Mouse (Mus musculus) megakaryocyte-erythroid progenitor cell, adult 5 weeks (primary cell): ENCODE results near the gene Pam16. TPM values are rescaled to one million over a fixed set of nuclear protein-coding genes. Genes with fewer than 3 reads are reported as not detected.

Source experiments
- polyA plus RNA-seq: library from polyadenylated mRNA; stranded (reverse); fragments of >175 nt; gene quantifications from 2 replicates; pipeline ENCODE4 v1.2.3, GENCODE M21; 2012

The Pam16 gene
- polyA plus RNA-seq = 31.1 and 37.2 TPM in 2 replicates

GRCm38 (mm10) chr16:4624481-4625110 is at the start of gene Pam16:
Pam16 (minus strand) TSS chr16:4624988.

GRCm38 (mm10) chr16:4639831-4640237 is 15.0 kb upstream of the Pam16 start, which contains the start of the genes Vasn and Dnaja3:
Vasn (plus strand) TSS chr16:4639941.
Dnaja3 (plus strand) TSS chr16:4639989.

GRCm38 (mm10) chr16:4593971-4594813 is 30.6 kb downstream of the Pam16 start, which contains the start of gene Glis2:
Glis2 (plus strand) TSS chr16:4594713.

Other genes with a start within 250 kb of the Pam16 start
- gene Adcy9, start 204.5 kb downstream of the Pam16 start, polyA plus RNA-seq = 1.2 and 1.9 TPM in 2 replicates
- 2.9 and 3.6 TPM in 2 replicates for gene Srl, start 83.2 kb downstream of the Pam16 start, polyA plus RNA-seq
- 82.7 and 93.5 TPM in 2 replicates for gene Tfap4, start 65.1 kb downstream of the Pam16 start, polyA plus RNA-seq
- 3.8 and 5.1 TPM in 2 replicates for gene Glis2, start 30.3 kb downstream of the Pam16 start, polyA plus RNA-seq
- gene Vasn, start 15.0 kb upstream of the Pam16 start, polyA plus RNA-seq = 5.5 and 6.5 TPM in 2 replicates
- 14.1 and 16.5 TPM in 2 replicates for gene Dnaja3, start 15.0 kb upstream of the Pam16 start, polyA plus RNA-seq
- gene Coro7, start 54.8 kb upstream of the Pam16 start, polyA plus RNA-seq = 391 and 400 TPM in 2 replicates
- 15.7 and 20.6 TPM in 2 replicates for gene Nmral1, start 94.4 kb upstream of the Pam16 start, polyA plus RNA-seq
- 13.0 and 14.7 TPM in 2 replicates for gene Hmox2, start 101.4 kb upstream of the Pam16 start, polyA plus RNA-seq
- 37.4 and 39.7 TPM in 2 replicates for gene Cdip1, start 165.3 kb upstream of the Pam16 start, polyA plus RNA-seq
- not detected in 2 replicates for gene 4930562C15Rik, start 210.4 kb upstream of the Pam16 start, polyA plus RNA-seq